Mouse (Mus musculus) heart, embryonic 16.5 days (tissue): Measurements from ENCODE around the gene Btd. TPM values are rescaled to one million over a fixed set of nuclear protein-coding genes. Genes with fewer than 3 reads are reported as not detected.

Source experiments
- ATAC-seq: fragments of 200-750 bp; cut with Nextera tagmentation; replicated peaks from 2 replicates; pipeline ENCODE4 v1.8.0; 2017; ENCODE audit warnings: moderate number of reproducible peaks; ENCODE audit not compliant: insufficient read depth, low FRiP score; ENCODE audit errors: extremely low read depth
- H3K27ac ChIP-seq: fragments of 300-500 bp; sonication (generic); 2 replicates; pipeline ENCODE4 v1.5.1; 2014; ENCODE audit warnings: mild to moderate bottlenecking, low read length, control low read depth, moderate library complexity
- H3K27me3 ChIP-seq: fragments of 300-500 bp; sonication (generic); 2 replicates; pipeline ENCODE4 v1.6.1; 2014; ENCODE audit warnings: low read length, mixed read lengths; ENCODE audit not compliant: control insufficient read depth, insufficient read depth
- H3K36me3 ChIP-seq: fragments of 300-500 bp; sonication (generic); 2 replicates; pipeline ENCODE4 v1.6.1; 2014; ENCODE audit not compliant: control insufficient read depth, insufficient read depth
- H3K4me1 ChIP-seq: fragments of 300-500 bp; sonication (generic); 2 replicates; pipeline ENCODE4 v1.6.1; 2014; ENCODE audit warnings: low read length, mixed read lengths; ENCODE audit not compliant: control insufficient read depth, insufficient read depth
- H3K4me2 ChIP-seq: fragments of 300-500 bp; sonication (generic); 2 replicates; pipeline ENCODE4 v1.6.1; 2014; ENCODE audit warnings: low read depth, mild to moderate bottlenecking, control low read depth, low read length
- H3K4me3 ChIP-seq: fragments of 300-500 bp; sonication (generic); 2 replicates; pipeline ENCODE4 v1.5.1; 2014; ENCODE audit warnings: mild to moderate bottlenecking, control low read depth, low read length
- H3K9ac ChIP-seq: fragments of 300-500 bp; sonication (generic); 2 replicates; pipeline ENCODE4 v1.6.1; 2014; ENCODE audit warnings: low read length, control low read depth
- H3K9me3 ChIP-seq: fragments of 300-500 bp; sonication (generic); replicated peaks from 2 replicates; pipeline ENCODE4 v1.6.1; 2016; ENCODE audit warnings: low read length; ENCODE audit not compliant: control insufficient read depth
- WGBS: fragments of 180-500 bp; shearing (Covaris S2); extraction: QIAGEN DNeasy Blood & Tissue Kit; methylation state at CpG from one replicate; pipeline ENCODE4 v1.1.7; 2014; 5-methylcytosine and 5-hydroxymethylcytosine counted together
- polyA plus RNA-seq: library from polyadenylated mRNA; unstranded; fragments of >200 nt; fragmentation: Nextera tagmentation; extraction: Ambion mirVana; gene quantifications from 2 replicates; pipeline ENCODE4 v1.2.1, GENCODE M21; 2015

The Btd gene
- polyA plus RNA-seq, 1 experiment from 2014 or later, result 23.4 TPM

DNA sequence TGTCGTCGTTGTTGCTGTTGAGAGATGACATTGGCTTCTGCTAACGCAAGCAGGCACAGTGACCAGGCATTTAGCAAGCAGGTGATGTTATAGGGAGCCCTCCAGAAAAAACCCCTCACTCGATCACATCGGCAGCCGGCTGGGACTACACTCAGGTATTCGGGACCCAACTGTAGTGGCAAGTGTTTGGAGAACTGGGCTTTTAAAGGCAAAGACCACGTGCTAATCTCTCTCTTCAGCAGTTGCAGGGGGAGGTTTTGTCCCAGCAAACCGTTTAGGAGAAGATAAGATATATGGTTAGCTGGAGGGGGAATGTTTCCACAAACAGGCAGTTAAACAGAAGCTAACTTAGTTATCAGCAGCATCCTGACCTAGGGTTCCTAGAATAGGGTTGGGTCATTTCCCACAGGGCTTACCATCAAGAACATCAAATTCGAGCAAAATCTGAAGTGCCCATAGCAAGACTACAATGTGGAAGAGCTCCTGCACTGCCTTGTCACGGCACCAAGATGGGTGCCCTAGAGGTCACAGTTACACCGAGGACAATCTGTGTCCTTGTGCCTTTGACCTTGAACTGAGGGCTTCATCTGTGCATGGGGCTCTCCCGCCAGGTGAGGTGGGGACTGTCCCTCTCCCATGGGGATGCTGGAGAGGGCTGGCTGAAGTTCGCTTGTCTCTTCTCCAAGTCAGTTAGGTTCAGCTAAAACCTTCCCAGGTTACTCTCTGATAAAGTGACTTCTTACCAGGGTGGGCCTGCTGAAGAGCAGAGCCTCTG is 12.5 kb downstream of the Btd start:
- WGBS, result 50% methylated on average over 14 of the region's 14 CpGs
- H3K36me3 ChIP-seq, result no peaks in the 10 kb centered on the region
- no peak overlapping the region for H3K4me2 ChIP-seq
- no peak overlapping the region for H3K9ac ChIP-seq
- peaks cover 2% of the 10 kb centered on the region; the same call in 1 of the 2 replicates for H3K9me3 ChIP-seq
- ATAC-seq, result no peak
- H3K27ac ChIP-seq, result no peak overlapping the region
- H3K4me1 ChIP-seq, result peaks cover 12% of the 10 kb centered on the region
- no peaks in the 10 kb centered on the region for H3K27me3 ChIP-seq
- H3K4me3 ChIP-seq, result no peak overlapping the region

DNA sequence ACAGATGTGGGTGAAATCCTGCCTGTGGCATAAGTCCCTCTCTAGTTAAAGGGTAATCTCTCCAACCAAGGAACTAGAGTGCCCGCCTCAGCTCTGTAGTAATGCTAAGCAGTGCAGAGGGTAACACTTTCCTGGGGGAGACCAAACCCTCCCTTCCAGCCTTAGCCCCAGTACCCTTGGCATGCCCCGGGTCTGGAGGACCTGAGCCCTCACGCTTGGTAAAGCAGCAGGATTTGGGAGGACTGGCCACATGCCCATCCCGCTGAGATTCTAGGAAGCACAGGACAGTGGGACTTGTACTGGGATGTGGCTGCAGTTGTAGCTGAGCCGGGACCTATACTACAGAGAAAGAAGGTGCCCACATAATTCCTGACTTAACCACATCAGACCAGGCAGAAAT is 14.0 kb downstream of the Btd start:
- Histone ChIP-seq H3K4me1 (peaks cover 23% of the 10 kb centered on the region), H3K36me3 (no peaks in the 10 kb centered on the region), H3K27me3 (no peaks in the 10 kb centered on the region), H3K27ac (no peak overlapping the region), H3K4me3 (no peak overlapping the region), H3K9ac (no peak overlapping the region), H3K9me3 (peaks cover 2% of the 10 kb centered on the region; the same call in 1 of the 2 replicates), H3K4me2 (no peak overlapping the region)
- WGBS, result 86% methylated on average over 5 of the region's 5 CpGs
- no peak for ATAC-seq

DNA sequence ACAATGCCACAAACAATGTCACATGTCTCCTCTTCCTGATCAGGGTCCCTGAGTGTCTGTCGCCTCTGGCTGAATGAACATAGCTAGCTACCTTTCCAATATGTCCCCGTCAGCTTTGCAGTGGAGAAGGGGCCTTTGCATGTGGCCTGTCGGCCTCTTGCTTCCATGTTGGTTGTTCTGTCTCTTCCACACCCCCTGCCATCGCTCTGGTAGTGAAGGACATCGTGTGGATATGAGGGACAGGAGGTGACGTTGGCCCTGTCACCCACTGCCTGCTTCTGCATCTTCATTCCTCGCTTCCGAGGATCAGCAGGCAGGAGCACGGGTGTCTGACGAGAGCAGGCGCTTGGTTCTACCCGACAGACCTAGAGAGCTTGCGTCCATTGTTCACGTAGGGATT is 14.6 kb downstream of the Btd start:
- no peaks in the 10 kb centered on the region for H3K36me3 ChIP-seq
- peaks cover 28% of the 10 kb centered on the region for H3K4me1 ChIP-seq
- WGBS, result 79% methylated on average over 14 of the region's 14 CpGs
- H3K4me2 ChIP-seq, result no peak overlapping the region
- no peak overlapping the region for H3K27ac ChIP-seq
- peaks cover under 1% of the 10 kb centered on the region; the same call in 1 of the 2 replicates for H3K9me3 ChIP-seq
- no peak for ATAC-seq
- no peaks in the 10 kb centered on the region for H3K27me3 ChIP-seq
- no peak overlapping the region for H3K9ac ChIP-seq
- no peak overlapping the region for H3K4me3 ChIP-seq

GRCm38 (mm10) chr14:31656386-31656785 is 15.6 kb downstream of the Btd start:
- WGBS, result 66% methylated on average over 7 of the region's 7 CpGs
- Histone ChIP-seq H3K9me3 (no peaks in the 10 kb centered on the region), H3K27ac (no peak overlapping the region), H3K4me2 (no peak overlapping the region), H3K36me3 (no peaks in the 10 kb centered on the region), H3K27me3 (no peaks in the 10 kb centered on the region), H3K4me1 (peaks cover 34% of the 10 kb centered on the region), H3K9ac (no peak overlapping the region), H3K4me3 (no peak overlapping the region)
- no peak for ATAC-seq

DNA sequence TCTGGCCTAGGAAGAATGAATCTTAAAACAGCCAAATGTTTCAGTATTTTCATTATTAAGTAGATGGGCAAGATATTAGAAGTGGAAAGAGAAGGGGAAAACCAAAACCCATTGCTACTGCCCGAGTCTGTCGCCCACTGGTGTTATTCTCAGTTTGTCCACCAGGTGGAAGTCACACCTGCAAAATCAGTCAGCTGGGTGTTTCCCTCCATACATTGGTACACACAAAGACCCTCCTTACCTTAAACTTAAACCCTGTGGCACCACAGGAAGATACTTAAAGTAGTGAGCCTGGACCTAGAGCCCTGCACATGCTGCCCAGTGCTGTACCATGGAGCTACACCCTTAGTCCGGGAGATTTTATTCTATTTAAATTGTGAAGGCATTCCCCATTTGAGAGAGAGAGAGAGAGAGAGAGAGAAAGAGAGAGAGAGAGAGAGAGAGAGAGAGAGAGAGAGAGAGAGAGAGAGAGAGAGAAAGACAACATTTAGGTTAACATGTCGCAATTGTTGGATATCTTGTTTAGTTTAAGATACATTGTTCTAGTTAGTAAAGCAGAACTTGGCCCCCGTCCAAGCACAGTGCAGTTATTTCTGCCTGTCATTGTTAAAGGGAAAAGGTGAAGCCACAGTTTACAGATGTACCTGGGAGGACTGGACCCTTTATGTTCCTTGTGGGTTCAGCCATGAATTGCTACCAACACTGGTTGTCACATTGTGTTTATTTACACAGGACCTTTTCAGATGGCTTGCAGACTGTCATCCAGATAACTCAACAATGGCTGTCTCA is 16.2 kb downstream of the Btd start:
- Histone ChIP-seq H3K9me3 (no peaks in the 10 kb centered on the region), H3K9ac (no peak overlapping the region), H3K36me3 (no peaks in the 10 kb centered on the region), H3K4me1 (peaks cover 33% of the 10 kb centered on the region), H3K27ac (no peak overlapping the region), H3K27me3 (no peaks in the 10 kb centered on the region), H3K4me2 (no peak overlapping the region), H3K4me3 (no peak overlapping the region)
- 19% methylated on average over 5 of the region's 5 CpGs for WGBS
- no peak for ATAC-seq

- no peak overlapping the region for H3K4me2 ChIP-seq
- peaks cover 37% of the 10 kb centered on the region for H3K4me1 ChIP-seq
- no peak overlapping the region for H3K4me3 ChIP-seq
- 84% methylated on average over 8 of the region's 8 CpGs for WGBS
- H3K27me3 ChIP-seq, result no peaks in the 10 kb centered on the region
- ATAC-seq, result no peak
- H3K9me3 ChIP-seq, result no peaks in the 10 kb centered on the region
- H3K9ac ChIP-seq, result no peak overlapping the region
- no peaks in the 10 kb centered on the region for H3K36me3 ChIP-seq
- H3K27ac ChIP-seq, result peak overlapping the region; percentile 94
These were observed 17.4 kb downstream of the Btd start for GRCm38 (mm10) chr14:31658126-31658680.

DNA sequence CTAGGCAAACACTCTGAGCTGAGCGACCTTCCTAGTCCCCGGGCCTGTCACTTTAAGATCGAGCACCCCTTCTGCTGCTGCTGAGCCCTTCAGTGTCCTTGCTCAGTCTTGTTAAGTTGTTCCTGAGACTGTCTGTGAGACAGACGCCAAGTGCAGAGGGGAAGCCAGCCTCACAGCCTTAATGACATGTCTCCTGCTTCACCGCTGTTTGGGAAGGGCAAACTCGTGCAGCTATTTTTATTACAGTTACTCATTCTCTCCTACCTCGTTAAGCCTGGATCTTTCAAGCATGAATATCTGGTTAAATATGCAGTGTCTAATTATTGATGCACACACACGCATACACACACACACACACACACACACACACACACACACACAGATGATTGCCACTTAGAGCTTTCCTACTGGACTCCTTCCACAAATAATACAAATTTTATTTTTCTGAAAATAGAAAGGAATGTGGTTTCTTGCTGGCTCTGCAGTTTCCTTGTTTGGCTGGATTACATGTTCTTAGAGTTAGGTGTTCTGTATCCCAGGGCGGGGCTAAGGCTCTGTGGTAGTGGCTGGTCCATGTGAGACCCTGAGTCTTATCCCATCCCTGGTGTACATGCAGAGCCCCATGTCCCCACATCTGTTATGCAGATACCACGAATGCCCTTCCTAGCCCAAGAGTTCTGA is 18.8 kb downstream of the Btd start:
- 19% methylated on average over 10 of the region's 10 CpGs for WGBS
- Histone ChIP-seq H3K4me2 (peak overlapping the region; percentile 22; the same call in 1 of the 2 replicates), H3K9ac (peak overlapping the region; percentile 62)

GRCm38 (mm10) chr14:31660312-31661093 is 19.7 kb downstream of the Btd start:
- Histone ChIP-seq H3K27me3 (no peaks in the 10 kb centered on the region), H3K9ac (peak overlapping the region; percentile 62), H3K4me1 (peaks cover 53% of the 10 kb centered on the region), H3K4me3 (no peak overlapping the region), H3K36me3 (no peaks in the 10 kb centered on the region), H3K9me3 (no peaks in the 10 kb centered on the region), H3K27ac (peak overlapping the region; percentile 94), H3K4me2 (no peak overlapping the region)
- ATAC-seq, result no peak
- WGBS, result 72% methylated on average over 7 of the region's 7 CpGs

More for the DNA sequence above, 18.8 kb downstream of the Btd start:
- peak overlapping the region; percentile 94 for H3K27ac ChIP-seq
- H3K4me3 ChIP-seq, result no peak overlapping the region
- no peaks in the 10 kb centered on the region for H3K36me3 ChIP-seq
- peak; percentile 53 for ATAC-seq
- H3K9me3 ChIP-seq, result no peaks in the 10 kb centered on the region
- no peaks in the 10 kb centered on the region for H3K27me3 ChIP-seq
- H3K4me1 ChIP-seq, result peaks cover 51% of the 10 kb centered on the region
